Mouse (Mus musculus): ENCODE measurements at regions not wholly inside any gene's neighbourhood (a gene's known extent, or its start where the extent isn't known, plus 50 kb on each side); places are given as distances from the start of the nearest gene placed in this dataset.

- no peaks in the 10 kb centered on the region for H3K36me3 ChIP-seq (ENCODE audit: control insufficient read depth, insufficient read depth, low read length, poor library complexity, severe bottlenecking)
- no peak for TF ChIP-seq CTCF (IDR thresholded peaks at IDR 0.05; ENCODE audit: low read depth, low read length)
- no peak for TF ChIP-seq POLR2A (IDR thresholded peaks at IDR 0.05; ENCODE audit: insufficient read depth, low read length)
- TF ChIP-seq EP300 (IDR thresholded peaks at IDR 0.05; ENCODE audit: insufficient read depth, low read depth, low read length) = no peak
- no peak overlapping the region for H3K27ac ChIP-seq (ENCODE audit: insufficient read depth, low read length)
- no peak overlapping the region for H3K4me3 ChIP-seq (ENCODE audit: low read depth, low read length)
- H3K27me3 ChIP-seq (ENCODE audit: control insufficient read depth, insufficient read depth, low read length, poor library complexity, severe bottlenecking) = no peaks in the 10 kb centered on the region
- no peaks in the 10 kb centered on the region for H3K4me1 ChIP-seq (ENCODE audit: control insufficient read depth, insufficient read depth, low read length)
- H3K9me3 ChIP-seq (replicated peaks; ENCODE audit: control insufficient read depth, insufficient read depth, low read length, poor library complexity, severe bottlenecking) = peaks cover 7% of the 10 kb centered on the region; the same call in 1 of the 2 replicates
- no peak overlapping the region for H3K9ac ChIP-seq (ENCODE audit: low read depth, poor library complexity, severe bottlenecking)
Observed at GRCm38 (mm10) chr2:171712816-171713570, 330.3 kb downstream of the Cbln4 start.

- Histone ChIP-seq H3K27me3 (ENCODE audit: control insufficient read depth, insufficient read depth, low read length, poor library complexity, severe bottlenecking) (no peaks in the 10 kb centered on the region), H3K4me3 (ENCODE audit: low read depth, low read length) (no peak overlapping the region), H3K27ac (ENCODE audit: insufficient read depth, low read length) (no peak overlapping the region)
Observed at GRCm38 (mm10) chr2:171693526-171693925, 349.7 kb downstream of the Cbln4 start.

GRCm38 (mm10) chr2:171690781-171691180, 352.5 kb downstream of the Cbln4 start:
- Histone ChIP-seq H3K36me3 (ENCODE audit: control insufficient read depth, insufficient read depth, low read length, poor library complexity, severe bottlenecking) (no peaks in the 10 kb centered on the region), H3K9ac (ENCODE audit: low read depth, poor library complexity, severe bottlenecking) (no peak overlapping the region), H3K4me3 (ENCODE audit: low read depth, low read length) (no peak overlapping the region), H3K4me1 (ENCODE audit: control insufficient read depth, insufficient read depth, low read length) (no peaks in the 10 kb centered on the region), H3K27ac (ENCODE audit: insufficient read depth, low read length) (no peak overlapping the region), H3K9me3 (replicated peaks; ENCODE audit: control insufficient read depth, insufficient read depth, low read length, poor library complexity, severe bottlenecking) (no peaks in the 10 kb centered on the region), H3K27me3 (ENCODE audit: control insufficient read depth, insufficient read depth, low read length, poor library complexity, severe bottlenecking) (no peaks in the 10 kb centered on the region)
- TF ChIP-seq POLR2A (IDR thresholded peaks at IDR 0.05; ENCODE audit: insufficient read depth, low read length) (no peak), EP300 (IDR thresholded peaks at IDR 0.05; ENCODE audit: insufficient read depth, low read depth, low read length) (no peak), CTCF (IDR thresholded peaks at IDR 0.05; ENCODE audit: low read depth, low read length) (no peak)

More at GRCm38 (mm10) chr2:171693526-171693925, 349.7 kb downstream of the Cbln4 start:
- Histone ChIP-seq H3K9me3 (replicated peaks; ENCODE audit: control insufficient read depth, insufficient read depth, low read length, poor library complexity, severe bottlenecking) (no peaks in the 10 kb centered on the region), H3K36me3 (ENCODE audit: control insufficient read depth, insufficient read depth, low read length, poor library complexity, severe bottlenecking) (no peaks in the 10 kb centered on the region), H3K4me1 (ENCODE audit: control insufficient read depth, insufficient read depth, low read length) (no peaks in the 10 kb centered on the region), H3K9ac (ENCODE audit: low read depth, poor library complexity, severe bottlenecking) (no peak overlapping the region)
- TF ChIP-seq CTCF (IDR thresholded peaks at IDR 0.05; ENCODE audit: low read depth, low read length) = no peak

- no peaks in the 10 kb centered on the region for H3K4me1 ChIP-seq (ENCODE audit: control insufficient read depth, insufficient read depth, low read length)
- H3K4me3 ChIP-seq (ENCODE audit: low read depth, low read length) = no peak overlapping the region
- H3K9me3 ChIP-seq (replicated peaks; ENCODE audit: control insufficient read depth, insufficient read depth, low read length, poor library complexity, severe bottlenecking) = no peaks in the 10 kb centered on the region
- no peak overlapping the region for H3K27ac ChIP-seq (ENCODE audit: insufficient read depth, low read length)
- no peaks in the 10 kb centered on the region for H3K36me3 ChIP-seq (ENCODE audit: control insufficient read depth, insufficient read depth, low read length, poor library complexity, severe bottlenecking)
- no peaks in the 10 kb centered on the region for H3K27me3 ChIP-seq (ENCODE audit: control insufficient read depth, insufficient read depth, low read length, poor library complexity, severe bottlenecking)
- TF ChIP-seq CTCF (IDR thresholded peaks at IDR 0.05; ENCODE audit: low read depth, low read length) (no peak), POLR2A (IDR thresholded peaks at IDR 0.05; ENCODE audit: insufficient read depth, low read length) (no peak), EP300 (IDR thresholded peaks at IDR 0.05; ENCODE audit: insufficient read depth, low read depth, low read length) (no peak)
- H3K9ac ChIP-seq (ENCODE audit: low read depth, poor library complexity, severe bottlenecking) = no peak overlapping the region
Observed at GRCm38 (mm10) chr2:171689102-171689501, 354.2 kb downstream of the Cbln4 start.

GRCm38 (mm10) chr2:171677998-171678397, 365.3 kb downstream of the Cbln4 start:
- Histone ChIP-seq H3K9me3 (replicated peaks; ENCODE audit: control insufficient read depth, insufficient read depth, low read length, poor library complexity, severe bottlenecking) (peaks cover 2% of the 10 kb centered on the region; the same call in 1 of the 2 replicates), H3K36me3 (ENCODE audit: control insufficient read depth, insufficient read depth, low read length, poor library complexity, severe bottlenecking) (no peaks in the 10 kb centered on the region), H3K27me3 (ENCODE audit: control insufficient read depth, insufficient read depth, low read length, poor library complexity, severe bottlenecking) (no peaks in the 10 kb centered on the region), H3K27ac (ENCODE audit: insufficient read depth, low read length) (no peak overlapping the region), H3K9ac (ENCODE audit: low read depth, poor library complexity, severe bottlenecking) (no peak overlapping the region), H3K4me1 (ENCODE audit: control insufficient read depth, insufficient read depth, low read length) (no peaks in the 10 kb centered on the region), H3K4me3 (ENCODE audit: low read depth, low read length) (no peak overlapping the region)
- TF ChIP-seq POLR2A (IDR thresholded peaks at IDR 0.05; ENCODE audit: insufficient read depth, low read length) (no peak), EP300 (IDR thresholded peaks at IDR 0.05; ENCODE audit: insufficient read depth, low read depth, low read length) (no peak), CTCF (IDR thresholded peaks at IDR 0.05; ENCODE audit: low read depth, low read length) (no peak)

- Histone ChIP-seq H3K9me3 (replicated peaks; ENCODE audit: control insufficient read depth, insufficient read depth, low read length, poor library complexity, severe bottlenecking) (peaks cover 2% of the 10 kb centered on the region; the same call in 1 of the 2 replicates), H3K4me1 (ENCODE audit: control insufficient read depth, insufficient read depth, low read length) (no peaks in the 10 kb centered on the region), H3K36me3 (ENCODE audit: control insufficient read depth, insufficient read depth, low read length, poor library complexity, severe bottlenecking) (no peaks in the 10 kb centered on the region), H3K27ac (ENCODE audit: insufficient read depth, low read length) (no peak overlapping the region), H3K27me3 (ENCODE audit: control insufficient read depth, insufficient read depth, low read length, poor library complexity, severe bottlenecking) (no peaks in the 10 kb centered on the region), H3K4me3 (ENCODE audit: low read depth, low read length) (no peak overlapping the region), H3K9ac (ENCODE audit: low read depth, poor library complexity, severe bottlenecking) (no peak overlapping the region)
- TF ChIP-seq EP300 (IDR thresholded peaks at IDR 0.05; ENCODE audit: insufficient read depth, low read depth, low read length) (no peak), CTCF (IDR thresholded peaks at IDR 0.05; ENCODE audit: low read depth, low read length) (no peak), POLR2A (IDR thresholded peaks at IDR 0.05; ENCODE audit: insufficient read depth, low read length) (no peak)
Observed at GRCm38 (mm10) chr2:171677128-171677527, 366.1 kb downstream of the Cbln4 start.

All from ES-Bruce4 (cell line).